Mouse (Mus musculus): ENCODE measurements around the gene Tfcp2l1. TPM values are rescaled to one million over a fixed set of nuclear protein-coding genes. Genes with fewer than 3 reads are reported as not detected.

The Tfcp2l1 gene
- total RNA-seq, 2 experiments from 2014 or later, result 0.15 TPM; not detected in 1

DNA sequence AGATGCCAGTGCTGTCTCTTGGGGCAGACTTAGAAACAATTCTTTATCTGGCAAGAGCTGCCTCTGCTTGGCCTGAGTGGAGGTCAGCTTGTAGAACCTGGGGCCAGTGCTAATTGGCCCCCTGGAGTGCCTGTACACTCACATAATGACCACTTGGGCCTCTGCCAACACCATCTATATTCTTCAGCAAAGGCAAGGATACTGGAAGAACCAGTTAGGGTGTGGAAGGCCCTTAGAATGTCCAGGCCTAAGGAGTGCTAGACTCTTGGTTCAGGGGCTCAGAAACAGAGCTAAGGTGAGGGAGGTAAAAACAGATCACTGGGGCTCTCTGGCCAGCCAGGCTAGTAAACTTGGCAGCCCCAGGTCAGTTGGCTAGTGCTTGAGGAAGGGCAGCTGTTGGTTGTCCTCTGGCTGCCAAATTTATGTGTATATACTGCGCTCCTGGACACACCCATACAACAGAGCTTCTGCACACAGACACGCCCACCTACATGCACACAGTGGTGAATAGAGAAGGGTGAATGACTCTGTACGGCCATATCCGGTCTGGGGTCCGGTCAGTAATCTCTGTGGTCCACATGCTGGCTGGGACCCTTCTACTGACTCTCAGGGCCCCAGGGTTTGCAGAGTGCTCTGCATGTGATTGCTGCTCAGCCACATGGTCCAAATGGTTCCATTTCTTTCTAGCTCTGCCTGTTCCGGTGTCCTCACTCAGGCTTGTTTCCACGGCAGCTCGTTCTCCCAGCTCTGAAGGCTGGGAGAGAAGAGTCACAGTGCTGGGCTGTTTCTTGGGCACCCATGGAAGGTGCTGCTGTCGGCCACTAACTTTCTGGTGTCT is 22.4 kb downstream of the Tfcp2l1 start:
- no peak for ATAC-seq (replicated peaks; ENCODE audit: poor library complexity, severe bottlenecking)

DNA sequence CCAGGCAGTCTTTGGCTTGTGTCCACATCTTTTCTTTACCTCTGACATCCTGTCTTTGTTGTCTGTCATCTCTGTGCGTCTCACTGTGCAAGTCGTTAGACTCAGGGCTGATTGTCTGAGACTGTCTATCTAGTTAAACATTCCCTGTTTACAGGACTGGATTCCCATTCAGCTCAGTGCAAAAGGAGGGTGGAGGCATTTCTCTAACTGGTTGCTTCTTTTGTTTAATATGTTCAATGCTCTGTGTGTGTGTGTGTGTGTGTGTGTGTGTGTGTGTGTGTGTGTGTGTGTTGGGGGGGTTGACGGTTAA is 23.0 kb downstream of the Tfcp2l1 start:
- ATAC-seq (replicated peaks; ENCODE audit: poor library complexity, severe bottlenecking), result no peak

DNA sequence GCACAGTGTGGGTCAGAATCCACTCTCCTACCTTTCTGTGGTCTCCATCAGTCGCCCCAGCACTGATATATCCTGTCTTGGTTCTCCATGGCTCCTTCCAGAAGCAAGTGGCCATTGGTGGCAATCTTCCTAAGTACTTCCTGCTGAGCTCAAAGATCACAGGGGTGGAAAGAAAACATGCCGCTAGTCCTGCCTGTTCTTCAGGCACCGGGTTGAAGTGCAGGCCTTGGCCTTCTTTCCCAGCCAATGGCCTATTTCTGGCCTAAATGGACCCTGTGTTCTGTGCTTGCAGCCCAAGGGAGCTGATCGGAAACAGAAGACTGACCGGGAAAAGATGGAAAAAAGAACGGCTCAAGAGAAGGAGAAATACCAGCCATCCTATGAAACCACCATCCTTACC is 31.0 kb downstream of the Tfcp2l1 start:
- ATAC-seq (replicated peaks; ENCODE audit: poor library complexity, severe bottlenecking), result no peak

DNA sequence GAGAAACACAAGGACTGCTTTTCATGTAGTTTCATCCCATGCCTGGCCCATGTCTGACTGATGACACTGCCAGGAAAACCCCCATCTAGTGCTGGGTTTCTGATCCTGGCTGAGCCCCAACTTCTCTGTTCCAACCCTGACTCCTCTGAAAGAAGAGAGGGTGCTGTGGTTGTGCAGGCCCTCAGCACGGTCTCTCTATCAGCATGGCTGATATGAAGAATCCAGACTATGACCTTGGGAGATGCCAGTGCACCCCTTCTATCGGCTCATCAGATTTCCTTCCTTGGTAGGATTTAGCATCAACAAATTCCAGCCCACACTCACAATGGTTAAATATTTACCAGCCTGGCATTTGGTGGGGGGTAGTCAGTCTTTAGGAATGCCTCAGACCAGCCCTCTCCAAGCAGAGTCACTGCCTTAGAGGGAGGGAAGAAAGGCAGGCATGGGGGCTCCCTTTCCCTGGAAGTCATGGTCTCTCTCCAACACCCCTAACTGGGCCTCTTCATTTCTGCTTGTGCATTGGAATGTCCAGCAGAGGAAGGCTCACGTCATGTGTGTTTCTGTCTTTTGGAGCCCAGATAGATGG is 33.2 kb downstream of the Tfcp2l1 start:
- no peak for ATAC-seq (replicated peaks; ENCODE audit: poor library complexity, severe bottlenecking)

DNA sequence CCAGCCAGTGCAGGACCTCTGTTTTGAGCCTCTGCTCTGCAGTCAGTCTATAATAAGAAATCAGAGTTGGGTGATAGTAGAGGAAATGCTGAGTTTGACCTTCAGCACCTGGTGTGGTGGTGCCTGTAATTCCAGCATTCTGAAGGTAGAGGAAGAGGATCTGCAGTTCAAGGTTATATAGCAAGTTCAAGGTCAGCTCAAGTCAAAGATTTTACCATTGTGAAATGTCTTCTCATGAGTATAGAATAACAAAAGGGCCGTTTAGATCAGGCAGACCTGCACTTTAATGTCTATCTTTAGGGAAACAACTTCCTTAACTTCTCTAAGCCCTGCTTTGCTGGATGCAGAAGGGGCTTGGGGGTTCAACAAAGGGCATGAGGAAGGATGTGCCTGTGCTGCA is 35.3 kb downstream of the Tfcp2l1 start:
- ATAC-seq (replicated peaks; ENCODE audit: poor library complexity, severe bottlenecking), result no peak

DNA sequence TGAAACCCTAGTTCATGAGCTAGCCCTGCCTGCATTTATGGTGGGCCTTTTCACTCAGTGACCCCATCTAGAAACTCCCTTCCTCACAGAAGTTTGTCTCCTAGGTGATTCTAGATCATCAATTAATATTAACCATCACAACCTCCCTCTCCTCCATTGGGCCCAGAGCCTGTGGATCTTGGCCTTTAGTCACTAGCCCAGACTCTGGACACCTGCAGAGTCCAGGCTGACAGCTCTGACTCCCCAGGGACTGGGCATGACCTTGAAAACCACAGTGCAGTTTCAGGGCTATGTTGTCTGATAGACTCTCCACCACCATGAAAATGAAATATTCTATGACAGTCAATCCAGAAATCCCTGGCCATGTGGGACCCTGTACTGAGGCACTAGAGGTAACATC is 39.8 kb downstream of the Tfcp2l1 start:
- ATAC-seq (replicated peaks; ENCODE audit: poor library complexity, severe bottlenecking), result no peak

DNA sequence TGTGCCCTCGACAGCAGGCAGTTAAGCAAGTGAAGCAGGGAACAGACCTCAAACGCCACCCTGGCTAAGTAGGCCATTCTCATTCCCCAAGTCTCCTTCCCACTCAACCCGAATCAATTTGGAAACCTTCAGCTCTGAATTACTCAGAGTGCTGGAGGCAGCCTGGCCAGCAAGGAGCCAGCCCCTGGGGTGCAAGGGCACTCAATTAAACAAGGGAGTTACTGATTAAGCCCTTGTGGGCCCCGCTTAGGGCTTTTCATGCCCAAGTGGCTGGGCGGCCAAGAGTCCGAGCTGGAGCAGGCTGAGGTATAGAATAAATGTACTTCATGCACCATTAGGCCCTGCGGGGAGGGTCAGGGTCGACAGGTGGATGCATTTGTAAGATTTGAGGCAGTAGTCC is 44.5 kb downstream of the Tfcp2l1 start:
- ATAC-seq (replicated peaks; ENCODE audit: poor library complexity, severe bottlenecking), result no peak

DNA sequence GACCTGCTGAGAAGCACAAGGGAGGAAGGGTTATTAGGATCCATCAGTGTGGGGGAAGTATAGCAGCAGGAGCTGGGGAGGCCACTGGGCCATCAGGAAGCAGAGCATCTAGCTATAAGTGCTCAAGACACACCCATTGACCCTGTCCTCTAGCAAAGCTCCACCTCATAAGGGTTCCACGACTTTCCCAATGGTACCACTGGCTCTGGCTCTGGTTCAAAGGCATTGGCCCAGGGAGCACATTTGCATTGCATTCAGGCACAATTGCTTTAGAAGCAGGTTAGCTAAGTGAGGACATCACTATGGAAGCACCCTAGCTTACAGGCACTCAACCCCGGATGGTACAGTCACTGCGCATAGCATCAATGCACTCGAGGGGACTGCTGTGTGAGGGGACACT is 46.4 kb downstream of the Tfcp2l1 start:
- ATAC-seq (replicated peaks; ENCODE audit: poor library complexity, severe bottlenecking), result no peak

DNA sequence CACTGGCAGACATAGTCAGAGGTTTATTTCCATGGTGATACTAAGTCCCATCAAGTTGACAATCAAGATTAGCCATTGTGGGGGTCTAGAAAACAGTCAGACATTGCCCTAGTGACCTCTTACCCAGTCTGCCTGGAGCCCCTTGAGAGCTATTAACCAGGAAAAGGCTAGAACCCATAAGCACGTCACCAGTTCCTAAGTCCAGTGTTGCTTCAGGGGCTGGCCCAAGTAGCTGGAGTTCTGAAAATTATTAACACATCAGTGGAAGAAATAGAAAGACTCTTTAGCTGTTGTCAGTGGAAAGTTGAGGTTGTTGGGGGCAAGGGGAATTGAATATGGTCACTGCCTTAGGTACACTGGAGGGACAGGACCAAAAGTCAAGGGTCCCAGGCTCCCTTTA is 54.2 kb downstream of the Tfcp2l1 start:
- ATAC-seq (replicated peaks; ENCODE audit: poor library complexity, severe bottlenecking), result no peak

DNA sequence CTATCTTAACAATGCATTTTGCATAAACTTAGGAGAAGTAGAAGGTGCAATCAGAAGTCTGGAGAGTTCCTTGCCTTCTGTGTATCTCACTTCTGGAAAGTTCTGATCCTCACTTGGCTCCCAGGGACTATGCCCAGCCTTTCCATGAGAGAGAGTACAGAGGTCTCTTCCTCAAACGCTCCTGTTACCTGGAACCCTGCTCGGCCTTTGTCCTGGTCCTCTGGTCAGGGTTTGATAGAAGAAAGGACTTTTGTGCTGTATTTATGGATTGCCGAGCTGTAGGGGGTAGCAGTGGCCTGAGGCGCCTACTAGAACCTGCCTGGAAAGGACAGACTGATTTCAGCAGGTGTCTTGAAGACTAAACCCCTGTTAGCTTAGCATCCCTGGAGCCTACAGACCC is 55.9 kb downstream of the Tfcp2l1 start:
- no peak for ATAC-seq (replicated peaks; ENCODE audit: poor library complexity, severe bottlenecking)

DNA sequence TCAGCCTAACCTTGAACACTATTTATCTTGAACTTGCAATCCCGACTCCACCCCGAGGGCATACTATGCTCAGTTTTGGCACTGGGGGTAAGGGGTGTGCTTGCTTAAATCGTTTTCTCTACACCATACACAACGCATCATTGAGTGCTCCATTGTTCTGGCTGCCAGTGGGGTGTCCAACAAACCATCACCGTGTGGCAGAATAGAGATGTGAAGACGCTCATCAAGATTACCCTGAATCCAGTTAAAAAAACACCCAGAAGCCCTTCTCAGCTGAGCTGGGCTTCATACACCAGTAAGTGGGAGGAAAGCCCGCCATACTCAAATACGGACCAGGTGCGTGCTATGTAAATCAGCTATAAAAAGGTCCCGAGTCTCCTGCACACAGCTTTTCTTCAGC is 60.0 kb downstream of the Tfcp2l1 start:
- ATAC-seq (replicated peaks; ENCODE audit: poor library complexity, severe bottlenecking), result no peak

DNA sequence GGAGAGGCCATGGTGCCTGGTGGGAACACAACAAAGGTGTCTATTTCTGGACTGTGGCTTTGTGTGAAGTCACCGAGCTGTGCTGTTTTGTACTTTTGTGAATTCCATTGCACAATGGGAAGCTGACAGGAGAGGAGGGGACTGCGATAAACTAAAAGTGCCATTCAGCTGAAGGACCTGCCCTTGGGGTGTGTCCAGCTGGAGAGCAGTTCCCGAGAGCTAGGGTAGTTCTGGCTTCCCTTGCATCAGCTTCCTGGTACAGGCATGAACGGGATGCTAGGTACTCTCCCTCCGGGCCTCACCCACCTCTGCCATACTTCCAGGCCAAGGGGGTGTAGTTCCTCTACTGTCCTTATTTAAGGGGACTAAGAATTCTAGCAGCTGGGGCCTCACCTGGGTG is 62.1 kb downstream of the Tfcp2l1 start:
- ATAC-seq (replicated peaks; ENCODE audit: poor library complexity, severe bottlenecking), result no peak

DNA sequence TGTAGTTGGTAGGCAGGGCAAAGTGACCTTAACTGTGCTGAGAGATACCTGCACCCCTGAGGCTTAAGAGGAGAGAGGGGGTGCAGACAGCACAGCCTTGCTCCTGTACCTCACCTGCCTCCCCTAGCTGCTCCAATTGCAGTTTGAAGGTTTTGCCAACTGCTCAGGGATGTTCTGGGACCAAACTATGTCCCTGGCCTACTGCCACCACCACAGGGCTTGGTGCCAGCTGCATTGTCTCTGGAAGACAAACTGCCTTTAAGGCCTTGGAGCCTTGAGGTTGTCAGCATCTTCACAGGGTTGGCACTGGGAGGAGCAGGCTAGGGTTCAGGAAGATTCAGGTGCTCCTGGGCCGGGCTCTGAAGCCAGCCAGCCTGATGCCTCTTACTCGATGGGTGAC is 66.7 kb downstream of the Tfcp2l1 start:
- ATAC-seq (replicated peaks; ENCODE audit: poor library complexity, severe bottlenecking), result no peak

DNA sequence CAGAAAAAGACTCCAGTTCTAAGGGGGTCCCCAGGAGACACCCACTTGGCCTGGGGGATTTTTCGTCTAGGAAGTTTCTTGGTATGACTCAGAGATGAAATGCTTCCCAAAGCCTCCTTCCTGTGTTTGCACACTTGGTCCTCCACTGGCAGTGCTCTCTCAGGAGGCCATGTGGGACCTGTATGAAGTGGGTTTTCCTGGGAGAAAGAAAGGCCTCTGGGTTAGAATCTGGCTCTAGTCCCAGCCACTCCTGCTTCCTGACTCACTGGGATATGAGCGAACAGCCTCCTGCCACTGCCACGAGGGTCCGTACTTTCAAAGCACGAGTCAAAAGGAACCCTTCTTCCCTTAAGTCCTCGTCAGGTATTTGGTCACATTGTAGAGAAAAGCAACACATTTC is 70.2 kb downstream of the Tfcp2l1 start:
- no peak for ATAC-seq (replicated peaks; ENCODE audit: poor library complexity, severe bottlenecking)

DNA sequence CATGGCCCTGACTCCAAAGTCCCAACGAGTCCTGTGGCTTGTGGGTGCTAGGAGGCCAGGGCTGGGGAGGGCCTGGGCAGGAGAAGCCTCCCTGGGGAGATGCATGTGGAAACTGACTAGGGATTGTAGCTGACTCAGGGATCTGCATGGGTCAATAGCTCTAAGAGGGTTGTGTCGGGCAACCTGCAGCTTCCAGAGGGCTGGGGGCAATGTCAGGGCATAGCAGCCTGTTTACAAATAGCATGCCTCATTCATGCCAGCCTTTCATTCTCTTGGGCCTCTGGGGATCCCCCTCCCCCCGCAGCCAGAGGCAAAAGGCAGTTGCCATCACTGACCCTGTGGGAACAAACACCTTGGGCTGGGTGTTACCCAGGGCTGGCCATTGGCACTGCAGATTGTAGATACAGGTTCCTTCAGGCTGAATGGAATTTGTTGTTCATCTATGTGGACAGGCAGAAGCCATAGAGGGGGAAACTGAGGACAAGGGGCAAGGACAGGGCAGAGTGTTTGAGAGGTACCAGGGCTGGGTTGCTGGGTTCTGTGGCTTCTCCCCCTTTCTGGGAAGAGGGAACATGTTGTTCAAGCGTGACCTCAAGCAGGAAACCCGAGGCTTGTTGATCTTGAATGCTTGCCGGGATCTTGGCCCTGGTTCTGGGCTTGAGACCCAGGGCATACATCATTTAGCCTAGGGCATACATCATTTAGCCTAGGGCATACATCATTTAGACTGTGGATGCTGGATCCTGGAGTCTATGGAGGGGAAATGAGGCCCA is 71.6 kb downstream of the Tfcp2l1 start:
- no peak for ATAC-seq (replicated peaks; ENCODE audit: poor library complexity, severe bottlenecking)

DNA sequence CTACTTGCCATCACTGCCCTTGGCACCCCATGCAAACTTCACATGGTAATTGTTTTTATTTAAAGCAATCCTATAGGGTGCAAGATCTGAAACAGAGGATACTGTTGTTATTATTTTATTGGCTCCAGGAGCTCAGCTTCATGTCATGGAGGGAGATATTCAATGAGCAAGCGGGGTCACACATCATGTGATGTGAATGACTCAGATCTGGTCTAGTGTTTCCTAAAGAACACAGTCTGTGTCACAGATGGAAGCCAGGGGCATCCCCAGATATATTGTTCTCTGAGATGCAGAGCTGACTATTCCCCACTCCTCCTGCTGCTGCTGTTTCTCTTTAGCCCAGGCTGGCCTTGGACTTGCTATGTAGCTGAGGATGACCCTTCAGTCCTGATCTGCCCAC is 72.2 kb downstream of the Tfcp2l1 start:
- no peak for ATAC-seq (replicated peaks; ENCODE audit: poor library complexity, severe bottlenecking)

DNA sequence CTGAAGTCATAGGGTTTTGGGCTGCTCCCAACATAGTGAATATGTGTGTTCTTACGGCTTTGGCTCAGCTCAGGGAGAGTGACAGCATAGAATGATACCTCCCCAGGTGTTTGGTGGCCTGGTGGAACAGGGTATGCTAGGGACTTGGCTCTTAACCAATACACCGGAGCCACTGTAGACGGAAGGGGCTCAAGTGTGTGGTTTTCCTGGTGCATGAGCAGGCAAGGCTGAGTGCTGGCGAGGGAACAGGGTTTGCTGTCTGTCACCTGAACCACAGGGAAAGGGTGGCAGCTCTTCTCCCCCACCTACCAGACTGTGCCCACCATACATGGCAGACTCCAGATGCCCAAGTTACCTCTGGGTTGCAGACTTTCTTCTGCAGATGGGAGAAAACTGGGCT is 83.9 kb downstream of the Tfcp2l1 start:
- no peak for ATAC-seq (replicated peaks; ENCODE audit: poor library complexity, severe bottlenecking)

DNA sequence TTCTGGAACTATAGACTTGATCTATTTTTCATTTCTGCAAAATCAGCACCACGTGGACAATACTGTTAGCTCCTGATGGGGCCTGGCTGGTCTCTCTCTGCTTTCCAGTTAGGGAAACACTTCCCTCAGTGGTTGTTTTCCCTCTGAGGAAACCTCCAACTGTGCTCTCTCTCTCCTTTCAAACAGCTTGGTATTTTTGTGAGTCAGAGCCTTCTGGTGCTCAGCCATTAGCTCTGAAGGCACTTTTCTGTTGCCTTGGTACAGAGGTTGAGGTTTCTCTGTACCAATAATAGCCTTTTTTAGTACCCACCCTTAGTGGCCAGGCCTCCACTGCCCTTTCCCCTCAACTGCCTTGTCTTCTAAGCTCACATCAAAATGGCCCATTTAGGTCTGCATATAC is 88.5 kb downstream of the Tfcp2l1 start:
- ATAC-seq (replicated peaks; ENCODE audit: poor library complexity, severe bottlenecking), result no peak

DNA sequence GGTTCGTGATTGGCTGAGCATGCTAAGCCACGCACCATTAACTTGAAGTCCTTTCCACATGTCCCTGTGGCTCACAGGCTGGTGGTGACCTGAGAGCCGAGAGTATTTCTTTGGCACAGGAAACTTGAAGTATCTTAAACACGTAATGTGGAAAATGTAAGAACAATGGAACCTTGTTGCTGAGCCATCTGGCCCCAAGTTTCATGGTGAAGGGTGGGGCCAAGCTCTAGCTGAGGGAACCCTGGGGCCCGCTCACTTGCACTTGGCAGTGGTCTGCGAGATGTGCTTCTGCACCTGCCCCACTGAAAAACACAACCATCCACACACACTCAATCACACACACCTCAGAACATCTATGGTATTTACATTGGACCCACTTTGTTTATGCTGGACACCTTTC is 90.3 kb downstream of the Tfcp2l1 start:
- ATAC-seq (replicated peaks; ENCODE audit: poor library complexity, severe bottlenecking), result no peak

DNA sequence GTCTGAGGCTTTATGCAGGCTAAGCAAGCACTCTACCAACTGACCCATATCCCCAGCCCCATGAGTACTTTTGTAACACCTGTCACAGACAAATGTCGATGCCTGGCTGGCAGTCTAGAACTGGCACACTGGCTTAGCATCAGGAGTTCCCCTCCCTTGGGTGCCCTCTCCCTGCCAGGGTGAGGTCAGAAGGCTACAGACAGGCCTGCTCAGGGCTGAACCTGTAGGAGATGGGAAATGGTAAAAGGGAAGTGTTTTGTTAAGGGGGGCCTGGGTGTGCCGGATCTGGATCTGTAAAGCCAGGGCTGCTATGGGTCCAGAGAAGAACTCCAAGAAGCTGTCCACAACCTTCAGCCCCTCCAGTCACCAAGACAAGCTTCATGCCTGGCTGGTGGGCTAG is 92.0 kb downstream of the Tfcp2l1 start:
- ATAC-seq (replicated peaks; ENCODE audit: poor library complexity, severe bottlenecking), result peak; percentile 56; the same call in 1 of the 2 replicates

DNA sequence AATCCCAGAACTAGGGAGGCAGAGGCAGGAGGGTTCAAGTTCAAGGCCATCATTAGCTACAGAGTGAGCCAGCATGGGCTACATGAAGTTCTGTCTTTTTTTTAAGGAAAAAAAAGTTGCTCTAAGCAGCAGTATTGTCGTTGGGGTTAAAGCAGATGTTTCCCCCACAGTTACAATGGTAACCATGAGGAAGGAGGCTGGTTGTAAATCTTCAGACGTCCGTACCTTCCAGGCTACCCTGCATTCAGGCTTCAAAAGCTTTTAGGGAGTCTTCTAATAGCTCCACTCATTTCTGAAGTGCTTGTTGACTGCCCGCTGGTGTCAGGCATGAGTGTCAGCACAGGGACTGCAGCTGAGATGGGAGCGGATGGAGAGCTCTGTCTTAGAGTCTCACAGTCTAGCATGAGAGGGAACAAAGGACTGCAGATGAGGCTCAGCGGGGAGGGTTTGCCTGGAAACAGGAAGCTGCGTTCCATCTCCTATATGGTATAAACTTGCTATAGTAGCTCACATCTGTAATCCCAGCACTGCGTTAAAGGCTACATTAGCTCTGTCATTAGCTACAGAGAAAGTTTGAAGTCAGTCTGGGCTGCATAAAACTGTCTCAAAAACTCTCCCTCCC is 92.8 kb downstream of the Tfcp2l1 start:
- peak; percentile 59; the same call in 1 of the 2 replicates for ATAC-seq (replicated peaks; ENCODE audit: poor library complexity, severe bottlenecking)

Data from granulocyte monocyte progenitor cell, adult 5-6 weeks (primary cell).